Mouse (Mus musculus) kidney, adult 11 months (tissue): ENCODE results near the gene Gm4737.
"Not testable (repeated sequence)": the region's sequence is repeated elsewhere in the genome, so short reads cannot be mapped to it uniquely, and the experiment has no call there.

ENCODE experiments used
- DNase-seq: peaks from one replicate; pipeline ENCODE4 v3.0.0; 2022

Gene Gm4737

DNA sequence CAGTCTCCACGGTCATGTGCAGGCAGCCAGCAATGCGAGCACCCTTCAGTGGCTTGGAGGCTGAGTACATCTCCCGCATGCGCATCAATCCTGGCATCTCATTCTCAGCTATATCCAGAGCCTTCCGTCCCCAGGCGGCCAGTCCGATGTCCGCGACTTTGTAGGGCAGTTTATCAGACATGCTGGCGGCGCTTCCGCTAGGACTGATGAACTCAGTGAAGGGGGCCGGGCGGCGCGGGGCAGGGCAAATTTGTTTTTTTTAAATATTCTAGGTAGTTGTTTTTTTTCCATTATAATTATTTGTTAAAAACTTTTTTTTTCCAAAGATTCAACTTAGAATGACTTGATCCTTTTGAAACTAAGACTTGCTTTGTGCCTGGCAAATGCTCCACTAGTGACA lies at the start of gene Gm4737:
Gene Gm4737, minus strand, starts transcription at position 246 of the 400 bp plus-strand sequence.
- not testable (repeated sequence) for DNase-seq

DNA sequence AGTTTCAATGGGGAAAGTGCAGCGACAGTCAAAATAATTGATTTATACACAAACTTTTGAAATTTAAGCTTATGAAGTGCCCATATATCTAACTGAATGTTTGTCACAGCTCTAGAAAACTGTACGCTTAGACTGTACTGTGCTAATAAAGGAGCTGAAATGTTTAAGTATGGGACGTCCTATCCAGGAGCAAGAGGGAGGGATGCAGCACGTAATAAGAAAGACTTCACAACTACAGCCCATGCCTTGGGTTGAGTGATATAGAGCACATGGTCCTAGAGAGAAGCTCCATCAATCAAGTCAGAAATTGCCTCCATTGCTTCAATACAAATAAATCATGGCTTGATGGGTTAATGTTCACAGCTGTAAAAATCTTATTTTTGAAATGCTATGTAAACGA lies 40.9 kb upstream of the Gm4737 start:
- no peak for DNase-seq

DNA sequence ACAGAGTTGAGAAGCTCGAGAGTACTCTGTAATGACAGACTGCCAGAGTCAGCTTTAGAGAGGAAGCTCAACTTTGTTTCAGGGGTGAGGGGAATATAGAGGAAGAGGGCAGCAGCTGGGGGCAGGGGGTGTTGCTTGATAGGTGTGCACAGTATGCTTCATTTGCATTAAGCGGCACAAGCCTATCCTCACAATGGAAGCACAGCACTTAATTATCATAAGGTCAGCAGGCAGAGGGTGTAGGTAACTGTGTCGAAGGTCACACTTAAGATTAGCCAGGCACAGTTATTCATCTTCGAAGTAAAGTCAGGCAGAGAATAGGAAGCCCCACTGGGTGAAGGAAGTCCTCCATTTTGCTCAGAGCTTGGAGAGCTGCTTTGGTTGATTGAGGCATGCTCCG lies 28.2 kb upstream of the Gm4737 start:
- DNase-seq = no peak

DNA sequence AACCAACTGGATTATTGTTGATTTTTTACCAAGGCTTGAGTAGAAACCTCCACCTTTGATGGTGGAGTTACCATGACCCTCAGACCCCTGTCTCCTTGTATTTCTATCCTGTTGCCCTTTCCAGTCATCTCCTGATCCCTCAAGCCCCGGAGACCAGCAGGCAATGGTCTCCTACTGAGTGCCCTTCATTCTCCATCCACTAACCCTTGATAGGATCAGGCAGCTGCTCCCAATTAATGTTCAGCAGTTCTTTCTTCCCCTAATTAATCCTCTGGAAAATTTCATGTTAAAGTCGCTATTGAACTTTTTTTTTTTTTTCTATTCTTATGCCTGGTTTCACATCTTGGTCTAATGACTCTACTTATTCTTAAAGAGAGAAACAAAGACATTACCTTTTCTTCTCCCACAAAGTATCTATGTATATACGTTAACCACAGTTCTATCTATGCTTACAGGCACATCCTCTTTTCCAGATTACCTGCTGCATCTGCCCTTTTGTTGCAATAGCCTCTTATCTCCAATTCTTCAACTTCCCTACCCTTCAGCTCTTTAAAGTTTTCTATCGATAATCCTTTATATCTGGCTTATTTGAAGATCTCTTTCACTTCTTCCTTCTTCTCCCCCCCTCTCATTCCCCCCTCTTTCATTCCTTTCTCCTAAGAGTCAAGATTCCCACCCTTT lies 23.4 kb upstream of the Gm4737 start:
- DNase-seq = no peak

DNA sequence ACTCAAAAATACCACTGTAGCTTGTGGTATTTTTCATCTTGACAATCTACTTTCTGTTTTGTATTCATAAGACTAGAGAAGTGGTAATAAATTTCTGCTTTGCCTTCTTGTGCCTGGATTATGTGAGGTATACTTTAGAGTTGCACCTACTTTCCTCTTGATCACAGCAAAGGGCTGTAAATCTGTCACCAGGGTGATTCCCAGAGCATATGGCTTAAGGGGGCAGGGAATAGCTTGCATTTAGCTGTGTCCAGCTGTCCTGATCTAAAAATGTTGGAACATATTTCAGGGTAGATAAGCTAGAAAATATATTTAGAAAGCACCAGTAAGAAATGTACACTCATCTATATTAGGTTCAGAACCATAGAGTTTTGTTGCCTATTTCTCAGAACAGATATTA lies 18.2 kb upstream of the Gm4737 start:
- DNase-seq = no peak

DNA sequence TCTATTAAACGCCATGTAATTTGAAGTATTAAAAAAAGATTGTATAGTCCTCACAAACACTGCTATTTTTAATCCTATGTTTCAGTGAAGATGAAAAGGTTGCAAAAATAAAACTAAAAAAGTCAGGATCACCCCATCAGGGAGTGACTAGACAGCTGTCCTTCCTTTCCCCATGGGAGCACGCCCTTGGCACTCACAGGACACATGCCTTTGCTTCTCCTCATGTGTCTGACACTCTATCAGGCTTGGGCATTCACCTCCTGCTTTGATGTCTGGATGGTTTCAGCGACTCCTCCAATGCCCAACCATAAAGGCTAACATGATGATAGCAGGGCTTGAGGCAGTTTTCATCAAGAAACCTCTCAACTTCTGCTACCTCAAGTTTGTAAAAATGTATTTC lies 12.1 kb upstream of the Gm4737 start:
- DNase-seq = no peak

DNA sequence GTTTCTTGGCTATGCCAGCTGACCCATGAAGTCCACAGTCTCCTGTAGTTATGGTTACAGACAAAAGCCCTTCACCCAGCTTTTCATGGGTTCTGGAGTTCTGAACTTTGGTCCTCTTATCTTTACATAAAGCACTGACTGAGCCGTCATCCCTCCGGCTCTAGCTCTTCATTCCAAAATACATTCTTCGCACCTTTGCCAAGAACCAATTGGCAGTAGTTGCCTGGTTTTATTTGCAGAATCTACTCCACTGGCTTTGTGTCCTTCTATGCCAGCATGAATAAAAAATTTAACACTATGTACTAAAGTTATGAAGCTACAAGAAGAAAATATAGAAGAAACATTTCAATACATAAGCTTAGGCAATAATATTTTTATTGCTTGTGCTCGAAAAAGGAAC lies 10.4 kb upstream of the Gm4737 start:
- no peak for DNase-seq

DNA sequence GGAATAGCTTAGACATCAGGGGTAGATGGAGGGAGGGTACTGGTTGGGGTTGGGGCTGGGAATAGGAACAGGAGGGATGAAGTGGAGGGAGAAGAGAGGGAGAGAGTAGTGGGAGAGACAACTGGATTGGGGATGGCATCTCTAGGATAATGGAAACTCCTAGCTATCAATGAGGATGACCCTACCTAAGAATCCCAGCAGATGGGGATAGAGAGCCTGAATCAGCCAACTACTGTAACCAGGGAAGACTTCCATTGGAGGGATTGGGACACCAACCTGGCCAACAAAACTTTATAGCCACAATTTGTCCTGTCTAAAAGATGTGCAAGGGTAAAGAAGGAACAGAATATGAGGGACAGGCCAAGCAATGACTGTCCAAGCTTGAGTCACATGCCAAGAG lies 3.7 kb downstream of the Gm4737 start:
- DNase-seq = no peak

DNA sequence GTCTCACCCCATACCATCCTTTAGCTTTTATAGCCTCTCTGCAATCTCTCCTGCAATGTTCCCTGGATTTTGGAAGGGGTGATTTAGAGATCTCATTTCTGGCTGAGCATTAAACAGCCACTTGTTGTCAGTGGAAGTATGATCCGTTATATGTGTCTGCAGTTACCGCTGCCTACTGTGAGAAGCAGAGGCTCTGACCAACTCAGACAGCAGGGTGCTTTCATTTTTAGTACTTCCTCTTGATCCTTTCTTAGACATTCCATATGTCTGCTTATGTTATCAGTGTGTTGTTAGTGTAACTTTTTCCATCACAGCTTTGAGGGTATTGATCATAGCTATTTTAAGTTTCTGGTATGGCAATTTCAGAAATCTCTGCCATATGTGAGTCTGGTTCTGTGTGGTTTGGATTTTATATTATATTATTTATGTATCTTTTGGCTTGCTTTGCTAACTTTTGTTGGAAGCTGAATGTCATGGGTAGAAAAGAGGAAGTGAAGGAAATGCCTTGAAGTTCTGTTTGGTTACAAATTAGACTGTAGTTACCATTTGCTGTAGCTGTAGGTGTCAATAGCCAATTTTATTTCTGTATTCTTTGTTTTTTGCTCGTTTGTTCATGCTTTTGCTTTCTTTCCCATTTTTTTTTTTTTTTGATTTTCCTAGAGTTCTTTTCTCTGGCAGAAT lies 6.1 kb downstream of the Gm4737 start:
- DNase-seq = no peak

DNA sequence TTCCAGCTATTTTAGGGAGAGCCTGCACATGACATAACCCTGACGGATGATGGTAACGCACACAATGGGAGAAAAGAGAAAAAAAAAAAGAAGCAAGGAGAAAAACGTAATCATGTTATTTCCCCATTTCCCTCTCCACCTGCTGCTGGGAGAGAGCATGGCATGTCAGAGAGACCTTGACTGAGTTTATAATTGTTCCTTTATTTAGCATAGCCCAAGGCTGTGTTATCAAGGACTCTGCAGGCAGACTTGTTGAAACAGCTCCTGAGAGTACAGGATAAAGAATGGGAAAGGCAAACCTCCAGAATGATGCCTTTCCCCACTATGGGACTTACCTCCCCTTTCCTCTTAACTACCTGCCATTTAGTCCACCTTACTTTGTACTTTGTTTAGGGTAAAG lies 7.9 kb downstream of the Gm4737 start:
- no peak for DNase-seq

DNA sequence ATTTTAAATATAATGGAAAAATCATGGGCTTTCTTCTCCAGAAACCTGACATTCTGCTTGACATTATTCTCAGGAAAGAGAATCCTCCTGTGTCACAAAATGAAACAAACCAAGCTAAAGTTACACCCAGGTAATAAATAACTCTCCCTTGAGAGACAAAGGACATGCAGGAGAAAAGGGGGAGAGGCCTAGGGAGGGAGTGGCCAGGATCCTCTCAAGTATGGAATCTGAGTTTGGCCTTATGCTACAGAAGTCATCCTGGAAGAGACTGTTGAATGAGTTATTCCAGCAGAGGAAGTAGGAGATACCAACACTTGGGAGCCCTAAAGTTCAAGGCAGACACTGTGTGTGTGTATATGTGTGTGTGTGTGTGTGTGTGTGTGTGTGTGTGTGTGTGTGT lies 32.6 kb downstream of the Gm4737 start:
- no peak for DNase-seq

DNA sequence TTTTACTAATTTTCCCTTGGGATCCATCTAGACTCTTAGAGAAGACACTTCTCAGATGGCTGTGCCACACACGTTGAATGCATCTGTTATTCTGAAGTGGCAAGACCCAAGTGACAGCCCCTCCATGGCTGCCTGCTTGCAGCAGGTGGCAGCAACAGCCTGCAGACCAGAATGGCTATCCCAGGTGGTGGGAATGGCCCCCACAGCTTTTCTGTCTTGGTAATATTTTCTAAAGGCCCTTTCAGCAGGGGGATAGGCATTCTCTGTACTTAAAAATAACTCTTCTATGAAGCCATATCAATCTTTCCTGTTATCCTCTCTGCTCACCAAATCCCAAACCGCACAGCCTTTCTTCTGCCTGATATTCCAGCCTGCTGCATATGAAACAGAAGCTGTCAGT lies 33.5 kb downstream of the Gm4737 start:
- DNase-seq = no peak

DNA sequence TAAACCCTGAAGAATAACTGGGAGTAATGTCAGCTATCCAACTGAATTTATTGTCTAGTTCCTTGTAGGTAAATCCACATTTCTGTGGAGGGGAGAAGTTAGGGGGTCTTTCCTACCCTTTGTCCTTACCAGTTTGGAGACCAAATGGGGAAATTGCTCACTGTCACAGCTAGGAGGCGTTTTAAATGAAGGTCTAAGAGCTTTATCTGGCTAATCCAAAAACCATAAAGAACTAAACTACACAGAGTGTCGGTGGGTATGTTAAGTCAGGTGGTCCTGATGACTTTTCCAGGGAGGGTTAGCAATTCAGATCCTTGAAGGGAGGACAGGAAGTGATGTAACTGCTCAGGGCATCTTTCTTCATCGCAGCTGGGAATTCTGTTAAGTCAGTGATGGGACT lies 34.3 kb downstream of the Gm4737 start:
- no peak for DNase-seq

DNA sequence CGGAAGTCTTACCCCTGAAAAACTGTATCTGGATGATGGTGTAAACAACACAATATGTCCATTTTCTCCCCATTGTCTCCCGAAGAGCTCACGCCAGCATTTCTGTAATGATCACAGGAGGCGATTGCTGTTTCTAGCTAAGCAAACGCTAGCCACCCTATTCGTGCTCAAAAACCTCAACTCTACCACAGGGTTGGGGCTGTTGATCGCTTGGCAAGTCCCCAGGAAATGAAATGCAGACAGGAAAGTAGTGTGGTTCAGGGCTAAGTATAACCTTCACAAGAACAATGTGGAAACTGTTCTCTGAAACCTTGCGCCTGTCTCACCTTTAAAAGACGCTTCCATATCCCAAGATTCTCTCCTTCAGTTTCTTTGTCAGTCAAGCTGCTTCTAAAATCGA lies 34.9 kb downstream of the Gm4737 start, which contains the start of gene Cd96:
Gene Cd96, minus strand, starts transcription at position 232 of the 400 bp plus-strand sequence.
- DNase-seq = no peak

DNA sequence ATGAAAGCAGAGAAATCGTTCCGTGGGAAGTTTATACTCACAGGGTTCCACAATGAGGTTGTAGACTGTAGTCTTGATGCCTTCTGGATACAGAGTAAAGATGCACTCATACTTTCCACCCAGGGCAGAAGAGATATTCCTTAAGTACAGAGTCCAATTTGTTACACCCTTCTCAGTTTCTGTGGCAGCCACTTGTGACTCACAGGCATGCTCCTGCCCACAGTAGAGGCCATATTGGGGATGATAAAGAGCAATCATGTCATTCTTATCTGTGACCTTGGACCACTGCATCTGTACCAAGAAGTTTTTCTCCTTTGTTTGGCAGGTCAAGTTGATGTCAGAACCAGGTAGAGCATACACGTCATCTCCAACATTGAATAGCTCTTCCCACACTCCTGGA lies 37.2 kb downstream of the Gm4737 start:
- DNase-seq = no peak

DNA sequence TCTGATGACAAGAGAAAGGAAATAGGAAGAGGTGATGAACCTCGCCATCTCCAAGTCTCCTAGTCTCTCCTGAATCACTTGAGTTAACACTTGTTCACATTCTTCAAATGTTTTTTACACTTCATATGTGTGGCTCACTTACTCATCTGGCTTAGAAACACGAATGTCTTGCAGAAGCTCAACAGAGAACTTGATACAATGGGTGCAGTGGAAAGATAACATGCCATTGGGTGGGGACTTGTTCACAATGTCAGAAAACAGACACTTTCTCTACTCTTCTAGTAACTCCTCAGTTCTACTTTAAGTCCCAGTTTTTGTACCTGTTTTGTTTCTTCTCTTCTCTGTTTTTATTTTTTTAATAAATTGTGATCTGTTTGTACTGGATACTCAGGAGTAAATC lies 40.1 kb downstream of the Gm4737 start:
- no peak for DNase-seq

DNA sequence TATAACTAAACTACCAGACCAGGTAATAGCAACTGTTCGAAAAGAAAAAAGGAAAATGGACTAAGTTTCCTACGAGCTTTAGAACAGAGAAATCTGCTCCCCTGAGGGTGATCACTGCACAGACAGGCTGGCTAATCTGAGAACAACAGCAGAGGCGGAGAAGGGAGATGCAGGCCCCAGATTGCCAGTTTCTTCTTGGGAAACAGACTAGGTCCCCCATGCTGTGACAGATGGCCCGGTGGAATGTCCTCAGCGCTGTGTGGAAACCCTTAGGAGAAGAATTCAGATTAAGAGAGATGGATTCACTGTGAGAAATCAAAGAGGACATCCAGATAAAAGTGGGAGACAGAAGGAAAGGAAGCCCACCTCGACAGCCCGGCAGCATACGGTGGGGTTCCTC lies 45.3 kb downstream of the Gm4737 start:
- no peak for DNase-seq

DNA sequence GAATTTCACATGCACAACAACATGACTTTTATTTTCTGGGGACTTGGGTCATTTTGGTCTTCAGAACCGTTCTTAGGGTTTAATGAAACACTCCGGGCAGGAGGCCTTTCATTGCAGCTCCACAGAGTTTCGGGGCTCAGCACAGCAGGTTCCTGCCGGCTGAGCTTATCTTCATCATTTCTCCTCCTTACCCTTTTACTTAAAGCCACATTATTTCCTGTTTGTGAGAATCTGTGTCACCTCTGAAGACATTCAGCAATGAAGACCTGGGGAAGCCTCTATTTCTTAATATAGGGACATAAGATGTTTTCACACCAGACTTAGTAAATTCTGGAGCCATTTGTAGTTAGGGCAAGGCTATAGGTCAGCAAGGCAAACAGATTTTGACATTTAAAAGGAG lies 47.4 kb downstream of the Gm4737 start:
- no peak for DNase-seq

DNA sequence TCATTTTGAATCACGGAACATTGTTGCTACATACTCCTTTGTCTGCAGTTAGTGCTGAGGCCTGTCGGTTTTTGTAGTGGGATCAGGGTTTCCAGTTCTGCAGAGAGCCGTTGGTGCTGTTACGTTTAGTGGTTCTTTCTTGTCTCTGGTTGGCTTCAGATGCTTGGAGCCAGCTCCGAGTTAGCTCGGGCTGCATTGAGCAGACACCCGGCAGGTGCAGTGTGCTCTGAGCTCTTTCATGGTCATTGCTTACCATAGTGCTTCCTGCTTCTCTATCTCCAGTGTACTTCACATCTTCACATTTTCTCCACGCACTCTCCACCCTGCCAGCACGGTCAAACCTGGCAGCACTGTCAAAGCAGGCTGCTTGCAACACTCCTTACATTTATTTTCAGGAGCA lies 50.4 kb downstream of the Gm4737 start:
- DNase-seq = no peak
